Mouse (Mus musculus): ENCODE data around the gene Lactb. TPM values are rescaled to one million over a fixed set of nuclear protein-coding genes. Genes with fewer than 3 reads are reported as not detected.

Lactb gene
- total RNA-seq (2012; rRNA removed) (27.0 and 28.9 TPM in 2 replicates), polyA plus RNA-seq (2012; ENCODE audit: insufficient read depth in 1 of 2, insufficient read length in 2 of 2, low read depth in 1 of 2, low replicate concordance in 2 of 2, missing spikeins in 1 of 2) (100 to 1,000 TPM in 1 of 2 experiments, 10 to 100 TPM in 1; 36.9 to 108 TPM)

DNA sequence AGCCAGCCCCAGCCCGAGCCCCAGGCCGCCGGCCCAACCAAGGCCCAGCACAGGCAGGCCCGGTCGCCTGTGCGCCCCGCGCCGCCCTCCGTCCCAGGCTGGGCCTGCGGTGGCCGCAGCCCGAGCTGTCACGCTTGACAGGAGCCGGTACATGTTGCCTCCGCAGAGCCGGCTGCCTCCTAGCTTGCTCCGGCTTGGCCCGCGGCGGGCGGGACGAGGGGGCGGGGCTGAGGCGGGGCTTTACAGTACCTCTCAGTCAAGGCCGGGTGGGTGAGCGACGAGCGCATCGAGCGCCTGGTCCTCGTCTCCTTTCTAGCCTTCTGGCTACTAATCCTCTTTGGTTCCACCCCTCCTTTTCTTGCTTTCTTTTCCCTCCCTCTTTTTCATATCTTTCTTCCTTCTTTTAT, at the start of gene Lactb:
Gene Lactb, minus strand, starts transcription at position 246 of the 407 bp plus-strand sequence.
- H3K27ac ChIP-seq (ENCODE audit: control insufficient read depth, low read depth, low read length) = peak within 1 kb of the TSS; percentile 52
- H3K4me3 ChIP-seq (ENCODE audit: control insufficient read depth in 1 of 2, insufficient read depth in 1 of 2, low read depth in 2 of 2, low read length in 2 of 2) = peak within 1 kb of the TSS; percentile 68 to 73
- TF ChIP-seq HCFC1 (IDR thresholded peaks at IDR 0.05; ENCODE audit: low read depth, low read length) (peak; percentile 79), MXI1 (IDR thresholded peaks at IDR 0.05; ENCODE audit: low read depth, low read length) (peak; percentile 80; the same call in 1 of the 2 replicates), POLR2A (IDR thresholded peaks at IDR 0.05; ENCODE audit: control insufficient read depth in 1 of 2, insufficient read depth in 1 of 2, low read depth in 1 of 2, low read length in 2 of 2, poor library complexity in 1 of 2) (peak; percentile 66 to 76; a peak in 3 of 4 replicates), POLR2AphosphoS5 (IDR thresholded peaks at IDR 0.05; ENCODE audit: borderline replicate concordance, low read depth, low read length) (no peak), MYB (IDR thresholded peaks at IDR 0.05; ENCODE audit: low read depth, low read length) (no peak), UBTF (IDR thresholded peaks at IDR 0.05; ENCODE audit: borderline replicate concordance, insufficient read depth, low read depth, low read length) (0 out of 2 replicates have a peak, but pooled peaks have one; percentile 44), TAL1 (IDR thresholded peaks at IDR 0.05; ENCODE audit: low read length) (no peak), NRF1 (IDR thresholded peaks at IDR 0.05; ENCODE audit: insufficient read depth, low read depth, low read length, poor library complexity, severe bottlenecking) (no peak), SIN3A (IDR thresholded peaks at IDR 0.05; ENCODE audit: low read length) (peak; percentile 95), JUND (IDR thresholded peaks at IDR 0.05; ENCODE audit: low read depth, low read length) (no peak), TBP (IDR thresholded peaks at IDR 0.05; ENCODE audit: low read depth, low read length) (peak; percentile 75), GATA1 (IDR thresholded peaks at IDR 0.05; ENCODE audit: low read depth, low read length) (peak; percentile 67), CHD2 (IDR thresholded peaks at IDR 0.05; ENCODE audit: low read length) (no peak)
- H3K9me3 ChIP-seq (replicated peaks; ENCODE audit: insufficient read depth, low read length) = no peaks in the 10 kb centered on the region
- peaks cover 3% of the 10 kb centered on the region; the same call in 1 of the 2 replicates for H3K79me2 ChIP-seq (ENCODE audit: control insufficient read depth, insufficient read depth, low read length, poor library complexity)
- peak within 1 kb of the TSS; percentile 83 for H3K9ac ChIP-seq (ENCODE audit: control insufficient read depth, low read depth, low read length, poor library complexity, severe bottlenecking)
- DNase-seq (ENCODE audit: low read depth, low spot score) = peak; percentile 94
- H3K27me3 ChIP-seq (ENCODE audit: control insufficient read depth in 1 of 2, insufficient read depth in 2 of 2, low read length in 2 of 2) = no peaks in the 10 kb centered on the region
- H3K4me1 ChIP-seq (ENCODE audit: control insufficient read depth in 1 of 2, insufficient read depth in 2 of 2, low read length in 2 of 2) = peaks cover 2 to 12% of the 10 kb centered on the region in 2 experiments; a peak in 3 of 4 replicates
- peaks cover 0 to 12% of the 10 kb centered on the region in 2 experiments; a peak in 3 of 4 replicates for H3K36me3 ChIP-seq (ENCODE audit: control insufficient read depth in 1 of 2, insufficient read depth in 2 of 2, low read length in 2 of 2)

DNA sequence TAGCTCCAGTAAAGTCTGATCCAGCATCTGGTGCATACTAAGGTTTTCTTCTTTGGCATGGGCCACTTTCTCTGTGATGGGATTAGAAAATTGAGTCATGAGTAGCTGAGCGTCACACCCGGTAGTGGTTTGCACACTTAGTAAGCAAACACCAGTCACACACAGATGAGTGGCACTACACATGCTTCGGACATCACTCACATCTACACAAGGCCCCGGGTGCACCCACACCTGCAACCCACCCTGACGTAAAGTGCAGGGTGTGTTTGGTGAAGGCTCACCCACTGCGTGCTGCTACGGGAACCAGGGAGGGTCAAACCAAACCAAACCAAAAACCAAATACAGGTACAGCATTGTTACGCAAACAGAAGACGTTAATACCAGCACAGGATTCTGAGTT, 48.1 kb upstream of the Lactb start:
- peaks cover 9 to 37% of the 10 kb centered on the region in 2 experiments for H3K4me1 ChIP-seq (ENCODE audit: control insufficient read depth in 1 of 2, insufficient read depth in 2 of 2, low read length in 2 of 2)
- no peaks in the 10 kb centered on the region for H3K27me3 ChIP-seq (ENCODE audit: control insufficient read depth in 1 of 2, insufficient read depth in 2 of 2, low read length in 2 of 2)
- no peak overlapping the region for H3K4me3 ChIP-seq (ENCODE audit: control insufficient read depth in 1 of 2, insufficient read depth in 1 of 2, low read depth in 2 of 2, low read length in 2 of 2)
- H3K27ac ChIP-seq (ENCODE audit: control insufficient read depth, low read depth, low read length) = no peak overlapping the region
- DNase-seq (ENCODE audit: low read depth, low spot score) = no peak
- no peaks in the 10 kb centered on the region for H3K79me2 ChIP-seq (ENCODE audit: control insufficient read depth, insufficient read depth, low read length, poor library complexity)
- TF ChIP-seq KAT2A (conservative IDR thresholded peaks at IDR 0.05; ENCODE audit: low read depth, low read length) (no peak), MAFK (IDR thresholded peaks at IDR 0.05; ENCODE audit: borderline replicate concordance, low read depth, low read length) (no peak), USF2 (IDR thresholded peaks at IDR 0.05; ENCODE audit: borderline replicate concordance in 1 of 2, insufficient read depth in 1 of 2, low read depth in 1 of 2, low read length in 2 of 2) (no peak), TCF12 (IDR thresholded peaks at IDR 0.05; ENCODE audit: low read depth, low read length) (no peak), UBTF (IDR thresholded peaks at IDR 0.05; ENCODE audit: borderline replicate concordance, insufficient read depth, low read depth, low read length) (no peak), JUND (IDR thresholded peaks at IDR 0.05; ENCODE audit: low read depth, low read length) (no peak), ZC3H11A (IDR thresholded peaks at IDR 0.05; ENCODE audit: low read depth, low read length) (no peak), TAL1 (IDR thresholded peaks at IDR 0.05; ENCODE audit: low read length) (no peak), USF1 (IDR thresholded peaks at IDR 0.05; ENCODE audit: low read depth, low read length) (no peak), EP300 (IDR thresholded peaks at IDR 0.05; ENCODE audit: low read depth in 1 of 2, low read length in 2 of 2) (no peak), RAD21 (IDR thresholded peaks at IDR 0.05; ENCODE audit: low read depth, low read length) (no peak)
- no peaks in the 10 kb centered on the region for H3K9me3 ChIP-seq (replicated peaks; ENCODE audit: insufficient read depth, low read length)
- H3K9ac ChIP-seq (ENCODE audit: control insufficient read depth, low read depth, low read length, poor library complexity, severe bottlenecking) = no peak overlapping the region
- H3K36me3 ChIP-seq (ENCODE audit: control insufficient read depth in 1 of 2, insufficient read depth in 2 of 2, low read length in 2 of 2) = peaks cover 0 to 39% of the 10 kb centered on the region in 2 experiments
